In genomic region chr17:24670246-24670844, GRCm38 (mm10) we compare ENCODE assay signal across 8 mouse cellular contexts. TPM values are rescaled to one million over a fixed set of nuclear protein-coding genes. Genes with fewer than 3 reads are reported as not detected.
DNase-seq lines count a peak whose midpoint lies in the region; ATAC-seq lines count a peak whose summit lies in the region.

No protein-coding gene starts in this region.

- peak overlapping the region; percentile 79 for H3K4me3 ChIP-seq in heart, embryonic 15.5 days
- H3K4me3 ChIP-seq in hindbrain, embryonic 10.5 days, result peak overlapping the region; percentile 100
- peak overlapping the region; percentile 98 for H3K4me3 ChIP-seq in midbrain, embryonic 12.5 days

- H3K27me3 ChIP-seq in heart, embryonic 15.5 days, result peaks cover 4% of the 10 kb centered on the region; the same call in 1 of the 2 replicates
- no peaks in the 10 kb centered on the region for H3K27me3 ChIP-seq in hindbrain, embryonic 10.5 days (ENCODE audit: insufficient read depth, poor library complexity, severe bottlenecking)
- no peaks in the 10 kb centered on the region for H3K27me3 ChIP-seq in midbrain, embryonic 12.5 days

- peak overlapping the region; percentile 74 for H3K4me2 ChIP-seq in heart, embryonic 15.5 days
- H3K4me2 ChIP-seq in midbrain, embryonic 12.5 days (replicated peaks), result peak overlapping the region; percentile 86

- H3K9me3 ChIP-seq in heart, embryonic 15.5 days (replicated peaks), result no peaks in the 10 kb centered on the region
- no peaks in the 10 kb centered on the region for H3K9me3 ChIP-seq in hindbrain, embryonic 10.5 days
- no peaks in the 10 kb centered on the region for H3K9me3 ChIP-seq in midbrain, embryonic 12.5 days

- WGBS in heart, embryonic 15.5 days, result 14% methylated on average over 8 of the region's 8 CpGs
- 17% methylated on average over 8 of the region's 8 CpGs for WGBS in hindbrain, embryonic 10.5 days
- 14% methylated on average over 8 of the region's 8 CpGs for WGBS in midbrain, embryonic 12.5 days

- no peak for ATAC-seq in heart, embryonic 15.5 days (replicated peaks; ENCODE audit: insufficient number of reproducible peaks, insufficient read depth, low FRiP score, low read depth)
- no peak for ATAC-seq in midbrain, embryonic 12.5 days (ENCODE audit: low FRiP score, low read depth)

- no peak for DNase-seq in heart, postnatal 10 days
- peak; percentile 46 for DNase-seq in NIH3T3 (ENCODE audit: low read depth)
- no peak for DNase-seq in hindbrain, embryonic 10.5 days (ENCODE audit: low spot score)
- DNase-seq in urinary bladder, postnatal 36 days (ENCODE audit: low spot score in 2 of 2), result no peak
- no peak for DNase-seq in right cerebral cortex, adult 18-20 months
- DNase-seq in yolk sac, embryonic 10.5 days (ENCODE audit: low spot score), result no peak

- H3K36me3 ChIP-seq in heart, embryonic 15.5 days, result no peaks in the 10 kb centered on the region
- H3K36me3 ChIP-seq in hindbrain, embryonic 10.5 days, result 0 out of 2 replicates have a peak, but pooled peaks cover 3% of the 10 kb centered on the region
- 0 out of 2 replicates have a peak, but pooled peaks cover 8% of the 10 kb centered on the region for H3K36me3 ChIP-seq in midbrain, embryonic 12.5 days

- peaks cover 36% of the 10 kb centered on the region for H3K4me1 ChIP-seq in heart, embryonic 15.5 days (replicated peaks)
- peaks cover 47% of the 10 kb centered on the region for H3K4me1 ChIP-seq in hindbrain, embryonic 10.5 days (replicated peaks)
- H3K4me1 ChIP-seq in midbrain, embryonic 12.5 days, result peaks cover 31% of the 10 kb centered on the region

- peak overlapping the region; percentile 96 for H3K9ac ChIP-seq in heart, embryonic 15.5 days
- peak overlapping the region; percentile 96 for H3K9ac ChIP-seq in midbrain, embryonic 12.5 days (replicated peaks)

- intact Hi-C loops in heart, postnatal 10 days (cut with DNase I), result no loop called here

- peak overlapping the region; percentile 82 for H3K27ac ChIP-seq in heart, embryonic 15.5 days
- H3K27ac ChIP-seq in hindbrain, embryonic 10.5 days, result peak overlapping the region; percentile 95
- peak overlapping the region; percentile 84; the same call in 1 of the 2 replicates for H3K27ac ChIP-seq in midbrain, embryonic 12.5 days (replicated peaks)

RNA-seq across cellular contexts. Expression of gene Zfp598, which starts 0.9 kb away (rescaled TPM):
- polyA plus RNA-seq in heart, embryonic 15.5 days (2015; fragmentation: Nextera tagmentation; extraction: Ambion mirVana), result 12.5 and 18.1 TPM in 2 replicates
- 10 to 100 TPM; 25.1 to 25.4 TPM for total RNA-seq in heart, postnatal 10 days (2021)
- 26.2 and 28.6 TPM in 2 replicates for polyA plus RNA-seq in hindbrain, embryonic 10.5 days (2016; fragmentation: Nextera tagmentation; extraction: Ambion mirVana)
- polyA plus RNA-seq in midbrain, embryonic 12.5 days (2016; fragmentation: Nextera tagmentation; extraction: Ambion mirVana), result 23.5 and 25.0 TPM in 2 replicates

RNA-seq across cellular contexts. Expression of gene Npw, which starts 12.1 kb away (rescaled TPM):
- polyA plus RNA-seq in heart, embryonic 15.5 days (2015; fragmentation: Nextera tagmentation; extraction: Ambion mirVana), result 0.26 TPM in 1 of 2 replicates, not detected in the other
- not detected for total RNA-seq in heart, postnatal 10 days (2021)
- polyA plus RNA-seq in hindbrain, embryonic 10.5 days (2016; fragmentation: Nextera tagmentation; extraction: Ambion mirVana), result not detected in 2 replicates
- not detected in 2 replicates for polyA plus RNA-seq in midbrain, embryonic 12.5 days (2016; fragmentation: Nextera tagmentation; extraction: Ambion mirVana)

RNA-seq across cellular contexts. Expression of gene Syngr3, which starts 19.4 kb away (rescaled TPM):
- 0.44 and 3.0 TPM in 2 replicates for polyA plus RNA-seq in heart, embryonic 15.5 days (2015; fragmentation: Nextera tagmentation; extraction: Ambion mirVana)
- not detected for total RNA-seq in heart, postnatal 10 days (2021)
- 9.2 and 15.1 TPM in 2 replicates for polyA plus RNA-seq in hindbrain, embryonic 10.5 days (2016; fragmentation: Nextera tagmentation; extraction: Ambion mirVana)
- polyA plus RNA-seq in midbrain, embryonic 12.5 days (2016; fragmentation: Nextera tagmentation; extraction: Ambion mirVana), result 27.6 and 31.7 TPM in 2 replicates

RNA-seq across cellular contexts. Expression of gene Slc9a3r2, which starts 20.2 kb away (rescaled TPM):
- polyA plus RNA-seq in heart, embryonic 15.5 days (2015; fragmentation: Nextera tagmentation; extraction: Ambion mirVana), result 55.5 and 61.4 TPM in 2 replicates
- 100 to 1,000 TPM; 108 to 133 TPM for total RNA-seq in heart, postnatal 10 days (2021)
- 34.2 and 39.2 TPM in 2 replicates for polyA plus RNA-seq in hindbrain, embryonic 10.5 days (2016; fragmentation: Nextera tagmentation; extraction: Ambion mirVana)
- polyA plus RNA-seq in midbrain, embryonic 12.5 days (2016; fragmentation: Nextera tagmentation; extraction: Ambion mirVana), result 26.4 and 33.8 TPM in 2 replicates

RNA-seq across cellular contexts. Expression of gene Gfer, which starts 25.6 kb away (rescaled TPM):
- polyA plus RNA-seq in heart, embryonic 15.5 days (2015; fragmentation: Nextera tagmentation; extraction: Ambion mirVana), result 26.3 and 26.8 TPM in 2 replicates
- total RNA-seq in heart, postnatal 10 days (2021), result 10 to 100 TPM; 18.9 to 19.8 TPM
- 49.7 and 50.9 TPM in 2 replicates for polyA plus RNA-seq in hindbrain, embryonic 10.5 days (2016; fragmentation: Nextera tagmentation; extraction: Ambion mirVana)
- polyA plus RNA-seq in midbrain, embryonic 12.5 days (2016; fragmentation: Nextera tagmentation; extraction: Ambion mirVana), result 43.9 and 48.4 TPM in 2 replicates
